In the genomic region with DNA sequence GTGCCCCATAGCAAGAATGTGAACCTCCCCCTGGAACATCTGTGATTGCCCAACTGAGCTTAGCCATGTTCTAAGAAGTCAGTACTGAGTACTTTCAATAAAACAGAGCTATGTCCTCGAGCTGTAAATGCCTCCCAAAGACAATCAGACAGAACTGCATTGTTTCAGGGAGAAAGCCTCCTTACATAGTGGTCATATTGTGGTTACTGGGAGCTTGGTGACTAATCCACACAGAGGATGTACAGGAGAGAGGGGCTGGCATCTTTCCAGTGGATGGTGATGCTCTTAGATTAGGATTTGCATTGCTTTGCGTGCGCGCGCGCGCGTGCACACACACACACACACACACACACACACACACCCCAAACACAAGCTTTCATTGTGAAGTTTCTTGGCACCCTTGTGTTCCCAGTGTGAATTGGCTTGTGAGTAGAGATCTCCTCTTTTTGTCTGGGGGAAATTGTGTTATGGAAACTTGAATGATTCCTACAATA, we compare ENCODE assay signal across 18 mouse cellular contexts.
DNase-seq lines count a peak whose midpoint lies in the region; ATAC-seq lines count a peak whose summit lies in the region.
"Had no signal": no experiment of that assay in that cellular context is flagged by ENCODE, and none has a peak within 500 bp of the region (broad histone marks: within the 10 kb centered on the region; RNA-seq: fewer than 3 reads in every experiment).

No protein-coding gene starts in this region.

- no peaks in the 10 kb centered on the region for H3K27me3 ChIP-seq in embryonic facial prominence, embryonic 14.5 days (replicated peaks; ENCODE audit: control insufficient read depth, insufficient read depth, low read length)
- no peaks in the 10 kb centered on the region for H3K27me3 ChIP-seq in embryonic facial prominence, embryonic 10.5 days (replicated peaks; ENCODE audit: low read depth, poor library complexity, severe bottlenecking)
- no peaks in the 10 kb centered on the region for H3K27me3 ChIP-seq in midbrain, embryonic 10.5 days (ENCODE audit: low read depth, poor library complexity, severe bottlenecking)
- H3K27me3 ChIP-seq: liver, embryonic 15.5 days; megakaryocyte, embryonic 14.5 days; neural tube, embryonic 12.5 days had no signal

- DNase-seq in embryonic facial prominence, embryonic 14.5 days (ENCODE audit: low spot score): peak; percentile 33
- no peak for DNase-seq in embryonic facial prominence, embryonic 10.5 days (ENCODE audit: low spot score)
- DNase-seq in layer of hippocampus, adult 9-11 months: peak; percentile 64
- DNase-seq in layer of hippocampus, postnatal 25 days (ENCODE audit: extremely low spot score in 1 of 2, low spot score in 1 of 2): no peak
- peak; percentile 14 for DNase-seq in urinary bladder, postnatal 14 days (ENCODE audit: low spot score)
- DNase-seq in urinary bladder, postnatal 36 days (ENCODE audit: low spot score in 2 of 2): no peak
- DNase-seq in telencephalon, adult 2 months (ENCODE audit: low read depth, low spot score): peak; percentile 53
- no peak for DNase-seq in midbrain, embryonic 10.5 days (ENCODE audit: low spot score)
- DNase-seq: B cell, adult 2 months; kidney, adult 11 months; kidney, postnatal 10 days; thymus, adult 18-20 months had no signal

- no peak for ATAC-seq in embryonic facial prominence, embryonic 14.5 days (ENCODE audit: low read depth)
- ATAC-seq: hindbrain, embryonic 16.5 days; lung, postnatal 0 days had no signal

- H3K4me2 ChIP-seq in embryonic facial prominence, embryonic 14.5 days (ENCODE audit: low read depth, low read length): no peak overlapping the region
- H3K4me2 ChIP-seq: heart, embryonic 11.5 days; liver, embryonic 15.5 days; neural tube, embryonic 12.5 days had no signal

- WGBS in embryonic facial prominence, embryonic 14.5 days: 90% methylated on average over 8 of the region's 8 CpGs
- 91% methylated on average over 8 of the region's 8 CpGs for WGBS in embryonic facial prominence, embryonic 10.5 days
- WGBS in midbrain, embryonic 10.5 days: 94% methylated on average over 8 of the region's 8 CpGs

- no peak overlapping the region for H3K4me3 ChIP-seq in embryonic facial prominence, embryonic 14.5 days (ENCODE audit: low read depth, low read length)
- H3K4me3 ChIP-seq in embryonic facial prominence, embryonic 10.5 days: no peak overlapping the region
- H3K4me3 ChIP-seq in midbrain, embryonic 10.5 days: no peak overlapping the region
- H3K4me3 ChIP-seq: liver, embryonic 15.5 days; megakaryocyte, embryonic 14.5 days; neural tube, embryonic 12.5 days had no signal

- no peaks in the 10 kb centered on the region for H3K9me3 ChIP-seq in embryonic facial prominence, embryonic 14.5 days (ENCODE audit: control insufficient read depth, low read length)
- no peaks in the 10 kb centered on the region for H3K9me3 ChIP-seq in embryonic facial prominence, embryonic 10.5 days
- no peaks in the 10 kb centered on the region for H3K9me3 ChIP-seq in midbrain, embryonic 10.5 days (replicated peaks)
- H3K9me3 ChIP-seq: liver, embryonic 15.5 days; megakaryocyte, embryonic 14.5 days; neural tube, embryonic 12.5 days had no signal

- H3K4me1 ChIP-seq in embryonic facial prominence, embryonic 14.5 days (ENCODE audit: control insufficient read depth, insufficient read depth, low read length): no peaks in the 10 kb centered on the region
- no peaks in the 10 kb centered on the region for H3K4me1 ChIP-seq in embryonic facial prominence, embryonic 10.5 days
- no peaks in the 10 kb centered on the region for H3K4me1 ChIP-seq in midbrain, embryonic 10.5 days
- H3K4me1 ChIP-seq: liver, embryonic 15.5 days; megakaryocyte, embryonic 14.5 days; neural tube, embryonic 12.5 days had no signal

- H3K36me3 ChIP-seq in embryonic facial prominence, embryonic 14.5 days (ENCODE audit: control insufficient read depth, insufficient read depth, low read length): no peaks in the 10 kb centered on the region
- no peaks in the 10 kb centered on the region for H3K36me3 ChIP-seq in embryonic facial prominence, embryonic 10.5 days (replicated peaks)
- H3K36me3 ChIP-seq in midbrain, embryonic 10.5 days: no peaks in the 10 kb centered on the region
- H3K36me3 ChIP-seq: liver, embryonic 15.5 days; neural tube, embryonic 12.5 days had no signal

- no peak overlapping the region for H3K27ac ChIP-seq in embryonic facial prominence, embryonic 14.5 days (replicated peaks; ENCODE audit: low read depth, low read length)
- H3K27ac ChIP-seq in embryonic facial prominence, embryonic 10.5 days (replicated peaks): no peak overlapping the region
- H3K27ac ChIP-seq in midbrain, embryonic 10.5 days (replicated peaks): no peak overlapping the region
- H3K27ac ChIP-seq: liver, embryonic 15.5 days; neural tube, embryonic 12.5 days had no signal

- H3K9ac ChIP-seq in embryonic facial prominence, embryonic 14.5 days (ENCODE audit: low read depth, low read length): no peak overlapping the region
- H3K9ac ChIP-seq: liver, embryonic 15.5 days; neural tube, embryonic 12.5 days had no signal

Comparison
In these comparisons a context has a peak if more than half of its experiments do, and no peak if none do; other contexts are left out.
1. DNase-seq: peak in embryonic facial prominence, embryonic 14.5 days (single experiment), layer of hippocampus, adult 9-11 months (single experiment), urinary bladder, postnatal 14 days (single experiment) and telencephalon, adult 2 months (single experiment); none in embryonic facial prominence, embryonic 10.5 days (single experiment), layer of hippocampus, postnatal 25 days (0 of 2), urinary bladder, postnatal 36 days (0 of 2) and midbrain, embryonic 10.5 days (single experiment).